In genomic region chr12:91307733-91308132, GRCm38 (mm10) we compare ENCODE assay signal across 25 mouse cellular contexts.
"Had no signal": no experiment of that assay in that cellular context is flagged by ENCODE, and none has a peak within 500 bp of the region (broad histone marks: within the 10 kb centered on the region; RNA-seq: fewer than 3 reads in every experiment).

No protein-coding gene starts in this region.

- H3K4me1 ChIP-seq: heart, embryonic 10.5 days; heart, embryonic 12.5 days; hindbrain, embryonic 10.5 days; hindbrain, embryonic 12.5 days; intestine, embryonic 15.5 days; limb, embryonic 10.5 days; limb, embryonic 12.5 days had no signal

- H3K4me3 ChIP-seq: gastrocnemius, adult 2 months; heart, embryonic 10.5 days; heart, embryonic 12.5 days; hindbrain, embryonic 10.5 days; hindbrain, embryonic 12.5 days; intestine, embryonic 15.5 days; layer of hippocampus, adult 2 months; left cerebral cortex, adult 2 months; limb, embryonic 10.5 days; limb, embryonic 12.5 days; liver, embryonic 12.5 days had no signal

- H3K9me3 ChIP-seq: heart, embryonic 10.5 days; heart, embryonic 12.5 days; hindbrain, embryonic 10.5 days; hindbrain, embryonic 12.5 days; intestine, embryonic 15.5 days; limb, embryonic 10.5 days; limb, embryonic 12.5 days; liver, embryonic 12.5 days had no signal

- H3K4me2 ChIP-seq: heart, embryonic 12.5 days; hindbrain, embryonic 12.5 days; hindbrain, embryonic 14.5 days; intestine, embryonic 15.5 days; limb, embryonic 12.5 days; liver, embryonic 12.5 days had no signal

- H3K36me3 ChIP-seq: heart, embryonic 10.5 days; heart, embryonic 12.5 days; hindbrain, embryonic 10.5 days; hindbrain, embryonic 12.5 days; intestine, embryonic 15.5 days; limb, embryonic 10.5 days; limb, embryonic 12.5 days had no signal

- ATAC-seq: hindbrain, embryonic 16.5 days; inflammation-experienced regulatory T-cells, adult 6 months; intestine, embryonic 15.5 days; intestine, postnatal 0 days; liver, embryonic 12.5 days had no signal

- H3K27me3 ChIP-seq: heart, embryonic 12.5 days; hindbrain, embryonic 12.5 days; intestine, embryonic 15.5 days; limb, embryonic 12.5 days; liver, embryonic 12.5 days had no signal

- H3K27ac ChIP-seq: gastrocnemius, adult 2 months; heart, embryonic 10.5 days; hindbrain, embryonic 10.5 days; hindbrain, embryonic 12.5 days; hindbrain, embryonic 14.5 days; intestine, embryonic 15.5 days; layer of hippocampus, adult 2 months; left cerebral cortex, adult 2 months; limb, embryonic 10.5 days; limb, embryonic 12.5 days; liver, embryonic 12.5 days had no signal

- H3K9ac ChIP-seq: heart, embryonic 12.5 days; hindbrain, embryonic 12.5 days; hindbrain, embryonic 14.5 days; intestine, embryonic 15.5 days; limb, embryonic 12.5 days; liver, embryonic 12.5 days had no signal

- DNase-seq: gastrocnemius, adult 2 months; gastrocnemius, postnatal 10 days; gastrocnemius, postnatal 25 days; heart, adult 18-20 months; heart, postnatal 10 days; heart, postnatal 4 days; kidney, adult 18-20 months; kidney, adult 9 months; kidney, postnatal 10 days; kidney, postnatal 25 days; kidney, postnatal 4 days had no signal
